Mouse (Mus musculus) left cerebral cortex, adult 2 months (tissue): Measurements from ENCODE around the gene Camta1. TPM values are rescaled to one million over a fixed set of nuclear protein-coding genes. Genes with fewer than 3 reads are reported as not detected.

Experiments
- DNase-seq, 2 experiments: peaks; one replicate each; pipeline ENCODE4 v3.0.0; 2021 to 2022; ENCODE audit warnings: low spot score in 2 of 2, mixed read lengths in 1 of 2; ENCODE audit errors: extremely low spot score in 1 of 2
- H3K27ac ChIP-seq: fragments of 200-600 bp; 2 replicates; pipeline ENCODE4 v1.8.1; 2022
- H3K4me3 ChIP-seq: fragments of 200-600 bp; 2 replicates; pipeline ENCODE4 v1.8.1; 2022
- CTCF ChIP-seq: fragments of 200-600 bp; IDR thresholded peaks from 2 replicates; pipeline ENCODE4 v1.8.1; 2022; ENCODE audit warnings: antibody characterized with exemption, mild to moderate bottlenecking, moderate library complexity
- intact Hi-C: fragments of 180-260 bp; cut with DNase I; formaldehyde crosslinking; loops from one replicate; pipeline ENCODE4 v1.15.1; 2025
- total RNA-seq, 2 experiments: library from RNA; stranded (reverse); gene quantifications; 2 replicates each; pipeline ENCODE4 v1.2.3; 2021

Gene Camta1
- total RNA-seq, 2 experiments from 2014 or later, result 242 to 255 TPM

- Histone ChIP-seq H3K4me3 (no peak overlapping the region), H3K27ac (no peak overlapping the region)
- intact Hi-C loops, result loop anchor here (5.0 to 10.0 kb wide), 2 partner anchors 125 to 573 kb away; no protein-coding TSS in a partner anchor
- no peak for DNase-seq
- no peak for TF ChIP-seq CTCF
Observed at GRCm38 (mm10) chr4:151282103-151282502, 579.6 kb downstream of the Camta1 start.

DNA sequence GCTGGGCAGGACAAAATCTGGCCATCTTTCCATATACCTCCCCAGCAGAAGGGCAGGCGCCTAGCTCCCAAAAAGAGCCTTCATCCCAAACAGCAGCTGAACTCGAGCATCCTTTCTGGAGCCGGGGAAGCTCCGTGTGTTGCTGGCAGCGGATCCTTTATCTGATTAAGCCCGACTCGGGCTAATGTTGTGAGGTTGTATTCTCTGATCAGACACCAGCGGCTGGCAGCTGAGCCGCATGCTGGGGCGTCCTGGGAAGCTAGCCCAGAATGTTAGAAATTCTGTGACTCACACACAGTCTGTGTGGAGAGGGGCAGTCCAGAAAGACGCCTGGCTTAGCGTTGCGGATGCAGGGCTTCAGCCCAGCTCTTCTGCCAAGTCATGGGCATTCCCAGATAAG is 586.4 kb downstream of the Camta1 start:
- DNase-seq, result peak; percentile 65 to 81
- H3K27ac ChIP-seq, result no peak overlapping the region
- no peak for TF ChIP-seq CTCF
- intact Hi-C loops, result loop anchor here (5.0 kb wide), 1 partner anchor 93 kb away; no protein-coding TSS in a partner anchor
- no peak overlapping the region for H3K4me3 ChIP-seq

- no peak for DNase-seq
- no peak overlapping the region for H3K27ac ChIP-seq
- H3K4me3 ChIP-seq, result no peak overlapping the region
- intact Hi-C loops, result no loop called here
- TF ChIP-seq CTCF, result no peak
Observed at GRCm38 (mm10) chr4:151263786-151264414, 597.8 kb downstream of the Camta1 start.

DNA sequence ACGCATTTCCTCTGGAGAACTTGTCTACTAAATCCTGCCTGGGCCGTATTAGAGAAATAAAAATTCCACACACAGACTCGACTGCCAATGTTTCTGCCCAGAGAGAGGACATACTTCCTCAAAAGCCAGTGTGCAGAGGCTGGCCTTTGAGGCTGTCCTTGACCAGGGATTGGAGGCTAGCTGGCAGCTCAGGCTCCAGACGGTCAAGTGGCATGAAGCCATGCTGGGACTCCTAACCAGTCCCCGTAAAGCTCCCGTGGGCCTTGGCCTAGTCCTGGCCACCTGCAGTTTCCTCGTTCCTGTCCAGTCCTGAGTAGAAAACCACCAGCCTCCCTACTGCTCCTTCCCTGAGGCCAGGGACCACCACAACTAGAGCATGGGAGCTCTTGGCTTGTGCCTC is 598.6 kb downstream of the Camta1 start:
- Histone ChIP-seq H3K4me3 (no peak overlapping the region), H3K27ac (no peak overlapping the region)
- intact Hi-C loops, result no loop called here
- no peak for DNase-seq
- no peak for TF ChIP-seq CTCF

DNA sequence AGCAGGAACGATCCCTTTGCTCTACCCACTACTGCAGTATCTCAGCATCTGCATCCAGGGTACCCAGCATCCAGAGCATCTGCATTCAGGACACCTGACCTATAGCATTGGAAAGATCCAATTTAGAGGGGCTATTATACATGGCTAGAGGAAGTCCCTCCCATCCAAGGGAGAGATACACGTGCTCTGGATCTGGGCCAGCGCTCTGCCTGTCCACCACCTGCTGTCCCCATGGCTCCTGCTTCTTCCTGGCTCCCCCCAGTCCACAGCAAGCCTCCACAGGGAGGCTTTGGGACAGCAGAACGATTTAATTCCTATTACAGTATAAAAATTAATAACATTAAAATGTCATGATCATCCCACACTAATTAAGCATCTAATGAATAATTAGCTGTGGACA is 605.1 kb downstream of the Camta1 start:
- H3K27ac ChIP-seq, result no peak overlapping the region
- TF ChIP-seq CTCF, result no peak
- DNase-seq, result no peak
- intact Hi-C loops, result no loop called here
- H3K4me3 ChIP-seq, result no peak overlapping the region

GRCm38 (mm10) chr4:151250824-151251223 is 610.9 kb downstream of the Camta1 start:
- TF ChIP-seq CTCF, result no peak
- intact Hi-C loops, result no loop called here
- Histone ChIP-seq H3K27ac (no peak overlapping the region), H3K4me3 (no peak overlapping the region)
- no peak for DNase-seq

DNA sequence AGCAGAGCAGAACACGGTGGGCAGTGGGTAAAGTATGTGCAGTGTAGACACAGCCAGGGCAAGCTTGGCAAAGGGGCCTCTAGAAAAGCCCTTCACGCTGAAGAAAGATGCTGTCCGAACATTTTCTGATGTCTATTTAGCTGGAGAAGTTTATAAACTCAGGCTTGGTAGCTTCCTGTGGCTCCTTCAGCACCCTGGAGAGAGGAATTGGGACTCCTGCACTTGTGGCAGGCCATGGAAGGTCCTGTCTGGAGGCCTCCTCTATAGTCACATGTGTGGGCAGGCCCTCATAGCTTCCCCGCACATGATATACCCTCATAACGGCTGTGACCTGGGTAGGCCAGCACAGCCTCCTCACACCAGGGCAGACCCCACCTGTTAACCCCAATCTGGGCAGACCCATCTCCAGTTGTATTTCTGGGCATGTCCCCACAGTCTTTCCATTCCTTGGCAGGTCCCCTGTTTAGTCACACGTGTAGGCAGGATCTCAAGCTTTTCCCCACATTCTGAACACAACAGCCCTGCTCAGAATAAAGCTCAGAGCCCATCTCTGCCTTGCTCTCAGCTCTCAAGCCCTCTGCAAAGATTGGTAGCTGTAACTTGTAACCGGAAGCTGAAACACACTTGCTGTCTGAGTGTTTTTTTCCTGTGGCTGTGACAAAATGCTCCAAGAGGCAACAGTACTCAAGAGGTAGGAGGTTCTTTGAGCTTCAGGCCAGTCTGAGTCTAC is 616.4 kb downstream of the Camta1 start:
- Histone ChIP-seq H3K4me3 (no peak overlapping the region), H3K27ac (no peak overlapping the region)
- no peak for DNase-seq
- TF ChIP-seq CTCF, result no peak
- intact Hi-C loops, result loop anchor here (2.0 kb wide), 1 partner anchor 20 kb away; no protein-coding TSS in a partner anchor

GRCm38 (mm10) chr4:151243445-151243844 is 618.2 kb downstream of the Camta1 start:
- H3K4me3 ChIP-seq, result no peak overlapping the region
- intact Hi-C loops, result no loop called here
- TF ChIP-seq CTCF, result no peak
- H3K27ac ChIP-seq, result no peak overlapping the region
- no peak for DNase-seq

GRCm38 (mm10) chr4:151242751-151243150 is 618.9 kb downstream of the Camta1 start:
- intact Hi-C loops, result no loop called here
- H3K27ac ChIP-seq, result no peak overlapping the region
- DNase-seq, result no peak
- TF ChIP-seq CTCF, result no peak
- no peak overlapping the region for H3K4me3 ChIP-seq

GRCm38 (mm10) chr4:151240465-151240864 is 621.2 kb downstream of the Camta1 start:
- intact Hi-C loops, result no loop called here

GRCm38 (mm10) chr4:151238970-151239684 is 622.5 kb downstream of the Camta1 start:
- TF ChIP-seq CTCF, result peak; percentile 12; the same call in 1 of the 2 replicates
- Histone ChIP-seq H3K4me3 (no peak overlapping the region), H3K27ac (no peak overlapping the region)
- no peak for DNase-seq
- intact Hi-C loops, result loop anchor here (5.0 kb wide), 1 partner anchor 82 kb away; no protein-coding TSS in a partner anchor

More at GRCm38 (mm10) chr4:151240465-151240864, 621.2 kb downstream of the Camta1 start:
- TF ChIP-seq CTCF, result peak; percentile 22
- DNase-seq, result no peak
- H3K27ac ChIP-seq, result no peak overlapping the region
- H3K4me3 ChIP-seq, result no peak overlapping the region

- intact Hi-C loops, result loop anchor here (5.0 kb wide), 1 partner anchor 80 kb away; no protein-coding TSS in a partner anchor
- DNase-seq, result no peak
- TF ChIP-seq CTCF, result no peak
- no peak overlapping the region for H3K4me3 ChIP-seq
- no peak overlapping the region for H3K27ac ChIP-seq
Observed at GRCm38 (mm10) chr4:151237501-151237900, 624.2 kb downstream of the Camta1 start.
